Mouse (Mus musculus): ENCODE results near the gene Trp53rkb. TPM values are rescaled to one million over a fixed set of nuclear protein-coding genes. Genes with fewer than 3 reads are reported as not detected.

Gene Trp53rkb
- total RNA-seq, 4 experiments from 2014 or later = 1.4 to 2.6 (median 2.3) TPM

GRCm38 (mm10) chr2:166830350-166830749 lies 38.0 kb downstream of the Trp53rkb start:
- no peak for DNase-seq (ENCODE audit: low spot score in 2 of 2)

- DNase-seq (ENCODE audit: low spot score in 2 of 2) = no peak
Observed at GRCm38 (mm10) chr2:166834091-166834490, 41.8 kb downstream of the Trp53rkb start.

- DNase-seq (ENCODE audit: low spot score in 2 of 2) = no peak
Observed at GRCm38 (mm10) chr2:166834796-166835195, 42.5 kb downstream of the Trp53rkb start.

- no peak for DNase-seq (ENCODE audit: low spot score in 2 of 2)
Observed at GRCm38 (mm10) chr2:166835581-166835980, 43.2 kb downstream of the Trp53rkb start.

- no peak for DNase-seq (ENCODE audit: low spot score in 2 of 2)
Observed at GRCm38 (mm10) chr2:166841813-166842212, 49.5 kb downstream of the Trp53rkb start.

Other genes starting within 250 kb of the Trp53rkb start
- gene Prex1, start 78.7 kb upstream of the Trp53rkb start, total RNA-seq (2022) = 1 to 10 TPM; 3.2 to 3.8 (median 3.4) TPM
- gene Arfgef2, start 13.1 kb downstream of the Trp53rkb start, total RNA-seq (2022) = 10 to 100 TPM; 24.6 to 34.7 (median 25.8) TPM
- gene Cse1l, start 113.5 kb downstream of the Trp53rkb start, total RNA-seq (2022) = 10 to 100 TPM; 51.5 to 63.7 (median 53.4) TPM
- 10 to 100 TPM; 33.3 to 37.3 (median 35.2) TPM for gene Stau1, start 203.8 kb downstream of the Trp53rkb start, total RNA-seq (2022)
- gene Ddx27, start 222.7 kb downstream of the Trp53rkb start, total RNA-seq (2022) = 10 to 100 TPM in 2 of 4 experiments, 1 to 10 TPM in 2; 8.0 to 12.5 (median 9.8) TPM